13 mouse cellular contexts compared by ENCODE assay signal in the genomic region with DNA sequence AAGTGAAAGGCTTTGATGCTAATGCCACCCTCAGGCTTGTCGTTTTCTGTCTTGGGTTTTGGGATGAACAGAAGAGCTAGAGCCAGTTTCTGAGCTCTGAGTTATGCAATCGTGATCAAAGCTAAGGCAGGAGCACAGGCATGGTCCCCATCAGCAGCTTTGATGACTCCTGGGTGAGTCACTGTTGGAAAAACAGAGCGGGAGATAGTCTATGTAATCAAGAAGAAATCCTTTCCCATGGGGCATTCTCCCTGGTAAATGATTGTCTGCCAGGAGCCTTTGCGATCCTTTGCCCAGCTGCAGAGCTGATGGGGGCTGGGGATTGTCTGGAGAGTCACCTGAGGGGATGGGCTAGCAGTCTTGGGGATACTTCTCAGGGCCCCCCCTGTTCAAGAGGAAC. TPM values are rescaled to one million over a fixed set of nuclear protein-coding genes. Genes with fewer than 3 reads are reported as not detected.
DNase-seq lines count a peak whose midpoint lies in the region; ATAC-seq and TF ChIP-seq lines count a peak whose summit lies in the region.
"Had no signal": no experiment of that assay in that cellular context is flagged by ENCODE, and none has a peak within 500 bp of the region (broad histone marks: within the 10 kb centered on the region; RNA-seq: fewer than 3 reads in every experiment).

No protein-coding gene starts in this region.

- H3K79me2 ChIP-seq in liver, adult 2 months (ENCODE audit: control insufficient read depth, insufficient read depth, low read length): no peaks in the 10 kb centered on the region

- ATAC-seq in intestine, embryonic 16.5 days: peak; percentile 80
- ATAC-seq: hindbrain, postnatal 0 days had no signal

- H3K27me3 ChIP-seq in liver, adult 2 months (ENCODE audit: control insufficient read depth, insufficient read depth, low read length): no peaks in the 10 kb centered on the region
- no peaks in the 10 kb centered on the region for H3K27me3 ChIP-seq in intestine, embryonic 16.5 days (replicated peaks; ENCODE audit: control insufficient read depth, insufficient read depth, low read length)
- H3K27me3 ChIP-seq: embryonic facial prominence, embryonic 15.5 days had no signal

- H3K9me3 ChIP-seq in intestine, embryonic 16.5 days (ENCODE audit: control insufficient read depth, low read length): no peaks in the 10 kb centered on the region
- H3K9me3 ChIP-seq: embryonic facial prominence, embryonic 15.5 days had no signal

- TF ChIP-seq CTCF in liver, adult 2 months (IDR thresholded peaks at IDR 0.05; ENCODE audit: low read depth, low read length): no peak

- H3K9ac ChIP-seq in liver, adult 2 months (ENCODE audit: low read depth, low read length): no peak overlapping the region
- no peak overlapping the region for H3K9ac ChIP-seq in intestine, embryonic 16.5 days (ENCODE audit: low read depth, low read length)
- H3K9ac ChIP-seq: embryonic facial prominence, embryonic 15.5 days; lung, embryonic 14.5 days had no signal

- no peak overlapping the region for H3K4me3 ChIP-seq in liver, adult 2 months (ENCODE audit: insufficient read depth, low read depth, low read length)
- H3K4me3 ChIP-seq in intestine, embryonic 16.5 days (ENCODE audit: low read length): no peak overlapping the region
- H3K4me3 ChIP-seq: embryonic facial prominence, embryonic 15.5 days had no signal

- no peak overlapping the region for H3K27ac ChIP-seq in liver, adult 2 months (replicated peaks; ENCODE audit: insufficient read depth, low read depth, low read length)
- no peak overlapping the region for H3K27ac ChIP-seq in intestine, embryonic 16.5 days (ENCODE audit: low read length)
- H3K27ac ChIP-seq: embryonic facial prominence, embryonic 15.5 days; hindbrain, postnatal 0 days had no signal

- H3K4me2 ChIP-seq in intestine, embryonic 16.5 days (ENCODE audit: low read depth, low read length): no peak overlapping the region
- H3K4me2 ChIP-seq: embryonic facial prominence, embryonic 15.5 days; lung, embryonic 14.5 days had no signal

- no peak for TF ChIP-seq POLR2A in liver, adult 2 months (IDR thresholded peaks at IDR 0.05; ENCODE audit: extremely low read depth, insufficient read depth, low read length)

- WGBS in liver, adult 2 months: 18% methylated on average over 4 of the region's 4 CpGs
- 35% methylated on average over 4 of the region's 4 CpGs for WGBS in intestine, embryonic 16.5 days

- peaks cover 14% of the 10 kb centered on the region for H3K4me1 ChIP-seq in liver, adult 2 months (ENCODE audit: control insufficient read depth, insufficient read depth, low read length)
- H3K4me1 ChIP-seq in intestine, embryonic 16.5 days (ENCODE audit: control insufficient read depth, insufficient read depth, low read length): peaks cover 7% of the 10 kb centered on the region

- no peaks in the 10 kb centered on the region for H3K36me3 ChIP-seq in liver, adult 2 months (ENCODE audit: control insufficient read depth, insufficient read depth, low read length)
- H3K36me3 ChIP-seq in intestine, embryonic 16.5 days (ENCODE audit: control insufficient read depth, insufficient read depth, low read length): no peaks in the 10 kb centered on the region
- H3K36me3 ChIP-seq: embryonic facial prominence, embryonic 15.5 days had no signal

- peak; percentile 41 to 77 for DNase-seq in frontal cortex, adult 2 months (ENCODE audit: extremely low spot score in 1 of 2, low spot score in 1 of 2)
- no peak for DNase-seq in frontal cortex, postnatal 10 days (ENCODE audit: low spot score in 2 of 2)
- peak; percentile 72 for DNase-seq in liver, adult 2 months (ENCODE audit: extremely low read depth, low read depth, low spot score)
- no peak for DNase-seq in liver
- DNase-seq in yolk sac, embryonic 10.5 days (ENCODE audit: low spot score): peak; percentile 35
- no peak for DNase-seq in cerebellum, postnatal 36 days
- DNase-seq in T-cell, adult 2 months (ENCODE audit: low spot score): no peak
- DNase-seq: lung, embryonic 14.5 days; midbrain, embryonic 14.5 days had no signal

RNA-seq across cellular contexts. Expression of a gene that starts 23.5 kb away (rescaled TPM):
- 229 and 253 TPM in 2 replicates for polyA plus RNA-seq in frontal cortex, adult 2 months (2012; rRNA removed)
- 4.1 and 4.5 TPM in 2 replicates for total RNA-seq in liver, adult 2 months (2014; rRNA removed)
- polyA plus RNA-seq in liver, adult 2 months (2012; rRNA removed): 6.9 and 7.9 TPM in 2 replicates
- 18.3 and 19.0 TPM in 2 replicates for polyA plus RNA-seq in intestine, embryonic 16.5 days (2015; fragmentation: Nextera tagmentation; extraction: Ambion mirVana)

RNA-seq across cellular contexts. Expression of a gene that starts 43.3 kb away (rescaled TPM):
- polyA plus RNA-seq in frontal cortex, adult 2 months (2012; rRNA removed): 95.3 and 106 TPM in 2 replicates
- total RNA-seq in liver, adult 2 months (2014; rRNA removed): 0.65 and 1.0 TPM in 2 replicates
- 0.39 and 0.46 TPM in 2 replicates for polyA plus RNA-seq in liver, adult 2 months (2012; rRNA removed)
- 26.1 and 26.7 TPM in 2 replicates for polyA plus RNA-seq in intestine, embryonic 16.5 days (2015; fragmentation: Nextera tagmentation; extraction: Ambion mirVana)
- total RNA-seq: neutrophil, adult 5-6 weeks had no signal

Comparison
In these comparisons a context has a peak if more than half of its experiments do, and no peak if none do; other contexts are left out.
1. DNase-seq: peak in frontal cortex, adult 2 months (2 of 2), liver, adult 2 months (single experiment) and yolk sac, embryonic 10.5 days (single experiment); none in frontal cortex, postnatal 10 days (0 of 2), liver (single experiment), cerebellum, postnatal 36 days (0 of 2) and T-cell, adult 2 months (single experiment).
2. RNA of a gene that starts 23.5 kb away (polyA plus RNA-seq): 229 to 253 TPM in frontal cortex, adult 2 months; 18.3 to 19.0 TPM in intestine, embryonic 16.5 days and 6.9 to 7.9 TPM in liver, adult 2 months; every median in the first group is over 10 times any median in the second.
3. RNA of a gene that starts 43.3 kb away (polyA plus RNA-seq): 95.3 to 106 TPM in frontal cortex, adult 2 months and 26.1 to 26.7 TPM in intestine, embryonic 16.5 days; 0.39 to 0.46 TPM in liver, adult 2 months; every median in the first group is over 10 times any median in the second.